Mouse (Mus musculus) liver, embryonic 16.5 days (tissue): Measurements from ENCODE around the gene Rpl34. TPM values are rescaled to one million over a fixed set of nuclear protein-coding genes. Genes with fewer than 3 reads are reported as not detected.

Experiments used
- ATAC-seq: fragments of 200-750 bp; cut with Nextera tagmentation; 2 replicates; pipeline ENCODE4 v1.8.0; 2017; ENCODE audit warnings: low read depth, mild to moderate bottlenecking, moderate number of reproducible peaks, moderate library complexity
- H3K27ac ChIP-seq: fragments of 300-500 bp; sonication (generic); 2 replicates; pipeline ENCODE4 v1.5.1; 2014; ENCODE audit warnings: mild to moderate bottlenecking, low read length
- H3K27me3 ChIP-seq: fragments of 300-500 bp; sonication (generic); 2 replicates; pipeline ENCODE4 v1.6.1; 2014; ENCODE audit warnings: low read depth, low read length, mixed read lengths; ENCODE audit not compliant: control insufficient read depth, insufficient read depth
- H3K36me3 ChIP-seq: fragments of 300-500 bp; sonication (generic); 2 replicates; pipeline ENCODE4 v1.6.1; 2014; ENCODE audit warnings: mild to moderate bottlenecking; ENCODE audit not compliant: control insufficient read depth, insufficient read depth
- H3K4me1 ChIP-seq: fragments of 300-500 bp; sonication (generic); 2 replicates; pipeline ENCODE4 v1.6.1; 2014; ENCODE audit warnings: low read depth, low read length, mixed read lengths; ENCODE audit not compliant: control insufficient read depth
- H3K4me2 ChIP-seq: fragments of 300-500 bp; sonication (generic); 2 replicates; pipeline ENCODE4 v1.6.1; 2014; ENCODE audit warnings: low read depth, low read length, mixed read lengths
- H3K4me3 ChIP-seq: fragments of 300-500 bp; sonication (generic); 2 replicates; pipeline ENCODE4 v1.5.1; 2014; ENCODE audit warnings: low read depth, mild to moderate bottlenecking, low read length
- H3K9ac ChIP-seq: fragments of 300-500 bp; sonication (generic); 2 replicates; pipeline ENCODE4 v1.6.1; 2014; ENCODE audit warnings: low read depth, low read length
- H3K9me3 ChIP-seq: fragments of 300-500 bp; sonication (generic); replicated peaks from 2 replicates; pipeline ENCODE4 v1.6.1; 2016; ENCODE audit warnings: low read length; ENCODE audit not compliant: control insufficient read depth
- WGBS: fragments of 180-500 bp; shearing (Covaris S2); extraction: QIAGEN DNeasy Blood & Tissue Kit; methylation state at CpG from one replicate; pipeline ENCODE4 v1.1.7; 2014; ENCODE audit not compliant: insufficient replicate concordance; 5-methylcytosine and 5-hydroxymethylcytosine counted together
- polyA plus RNA-seq: library from polyadenylated mRNA; unstranded; fragments of >200 nt; fragmentation: Nextera tagmentation; extraction: Ambion mirVana; gene quantifications from 2 replicates; pipeline ENCODE4 v1.2.1, GENCODE M21; 2015

Rpl34 gene
- polyA plus RNA-seq, 1 experiment from 2014 or later: 445 TPM

DNA sequence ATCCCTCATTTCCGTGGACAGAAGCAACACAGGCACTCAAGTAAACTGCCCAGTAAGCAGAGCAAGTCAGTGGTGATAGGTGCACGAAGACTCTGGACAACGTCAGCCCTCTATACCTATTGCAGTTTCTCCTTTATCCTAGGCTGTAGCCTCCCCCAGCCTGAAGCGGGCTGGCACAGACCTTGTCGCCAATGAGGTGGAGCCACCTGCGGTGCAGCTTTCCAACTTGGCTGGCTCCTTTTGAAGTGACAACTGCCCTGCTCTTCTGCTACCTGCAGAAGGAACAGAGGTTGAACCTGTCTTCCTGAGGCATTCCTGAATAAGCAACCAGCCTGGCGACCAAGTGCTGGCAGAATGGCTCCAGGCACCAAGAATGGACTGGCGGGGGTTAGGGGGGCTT, 46.4 kb downstream of the Rpl34 start:
- Histone ChIP-seq H3K27me3 (no peaks in the 10 kb centered on the region), H3K4me2 (no peak overlapping the region), H3K27ac (no peak overlapping the region), H3K36me3 (no peaks in the 10 kb centered on the region), H3K9ac (no peak overlapping the region), H3K4me3 (no peak overlapping the region), H3K4me1 (no peaks in the 10 kb centered on the region), H3K9me3 (no peaks in the 10 kb centered on the region)
- WGBS: 64% methylated on average over 8 of the region's 8 CpGs
- no peak for ATAC-seq

DNA sequence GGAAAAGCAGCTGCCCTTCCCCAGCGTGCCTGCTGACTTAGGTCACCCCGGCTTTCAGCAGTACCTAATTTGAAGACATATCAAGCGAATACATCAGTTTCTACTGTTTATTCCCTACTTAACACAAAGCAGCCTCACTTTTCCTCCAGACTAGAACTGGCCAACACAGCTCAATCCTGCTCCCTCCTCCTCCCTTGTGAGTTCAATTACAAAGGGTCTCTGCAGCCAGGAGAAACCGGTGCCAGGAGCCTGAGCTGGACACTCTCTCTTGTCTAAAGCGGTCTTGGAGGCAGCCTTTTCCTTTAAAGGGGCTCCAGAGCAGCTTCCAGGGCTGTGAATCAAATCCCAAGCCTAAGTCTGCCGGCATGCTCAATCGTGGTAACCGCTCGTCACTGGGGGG, 48.0 kb downstream of the Rpl34 start:
- Histone ChIP-seq H3K4me2 (no peak overlapping the region), H3K4me1 (no peaks in the 10 kb centered on the region), H3K9me3 (no peaks in the 10 kb centered on the region), H3K36me3 (no peaks in the 10 kb centered on the region), H3K27me3 (no peaks in the 10 kb centered on the region), H3K9ac (no peak overlapping the region), H3K4me3 (no peak overlapping the region), H3K27ac (no peak overlapping the region)
- WGBS: 65% methylated on average over 9 of the region's 9 CpGs
- ATAC-seq: no peak

DNA sequence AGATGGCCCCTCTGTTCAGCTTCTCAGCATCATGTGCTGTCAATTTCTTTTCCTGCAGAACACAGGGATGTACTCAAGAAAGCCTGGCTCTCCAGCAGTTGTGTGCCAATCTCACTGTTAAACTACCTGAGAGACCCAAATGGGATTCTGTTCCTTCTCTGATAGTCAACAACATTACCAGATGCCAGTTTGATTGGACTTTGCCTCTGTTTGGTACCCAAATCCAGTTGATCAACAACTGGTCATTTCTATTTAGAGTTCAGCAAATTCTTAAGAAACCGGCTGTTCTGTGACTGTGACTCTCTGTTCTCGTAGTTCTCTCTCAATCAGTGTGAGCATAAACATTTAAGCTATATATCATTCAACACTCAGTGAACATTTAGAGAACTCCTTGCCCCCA, 49.0 kb downstream of the Rpl34 start:
- WGBS: 61% methylated on average over 2 of the region's 2 CpGs
- no peak for ATAC-seq
- Histone ChIP-seq H3K9me3 (no peaks in the 10 kb centered on the region), H3K27me3 (no peaks in the 10 kb centered on the region), H3K4me3 (no peak overlapping the region), H3K27ac (no peak overlapping the region), H3K36me3 (no peaks in the 10 kb centered on the region), H3K9ac (no peak overlapping the region), H3K4me2 (no peak overlapping the region), H3K4me1 (no peaks in the 10 kb centered on the region)

DNA sequence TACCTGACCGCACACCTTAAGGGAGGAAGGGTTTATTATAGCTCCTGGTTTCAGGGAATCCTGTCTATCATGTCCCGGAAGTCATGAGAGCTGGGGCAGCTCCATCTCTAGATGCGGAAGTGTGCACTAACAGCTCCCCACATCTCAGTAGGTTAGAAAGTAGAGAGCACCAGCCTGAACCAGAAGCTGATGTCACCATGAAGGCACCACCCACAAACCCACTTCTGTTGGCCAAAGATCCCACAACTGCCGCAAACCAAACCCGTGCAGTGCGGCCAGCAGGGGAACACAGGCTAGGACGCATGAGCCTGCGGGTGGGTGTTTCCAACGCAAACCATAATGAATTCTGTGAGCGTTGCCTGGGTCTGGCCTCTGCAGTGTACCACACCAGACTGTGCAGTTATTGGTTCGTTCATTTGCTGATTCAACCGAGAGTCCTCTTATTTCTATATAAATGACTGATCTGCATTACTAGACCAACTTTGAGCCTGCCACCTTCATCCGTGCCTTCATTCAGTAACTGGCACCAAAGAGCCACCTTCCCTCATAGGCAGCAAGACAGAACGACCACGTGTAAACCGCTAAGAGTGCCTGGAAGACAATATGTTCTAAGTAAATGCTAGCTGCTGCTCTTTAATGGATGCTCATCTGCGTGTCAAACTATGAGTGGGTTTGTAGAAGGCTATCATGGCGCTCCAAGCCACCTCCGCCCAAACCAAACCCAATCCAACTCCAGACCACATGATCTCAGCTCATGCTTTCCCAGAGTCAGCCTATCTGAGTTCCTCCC, 52.3 kb downstream of the Rpl34 start:
- Histone ChIP-seq H3K36me3 (no peaks in the 10 kb centered on the region), H3K27me3 (no peaks in the 10 kb centered on the region), H3K9ac (no peak overlapping the region), H3K27ac (no peak overlapping the region), H3K4me1 (no peaks in the 10 kb centered on the region), H3K9me3 (no peaks in the 10 kb centered on the region), H3K4me3 (no peak overlapping the region), H3K4me2 (no peak overlapping the region)
- ATAC-seq: no peak
- 78% methylated on average over 19 of the region's 19 CpGs for WGBS

Other genes starting within 250 kb of the Rpl34 start
- 1.3 and 1.9 TPM in 2 replicates for gene Etnppl, start 113.0 kb downstream of the Rpl34 start, polyA plus RNA-seq
- gene Ostc, start 21.0 kb downstream of the Rpl34 start, polyA plus RNA-seq: 224 and 229 TPM in 2 replicates